Mouse (Mus musculus) ES-E14 (cell line): ENCODE measurements around the gene Olfr12. TPM values are rescaled to one million over a fixed set of nuclear protein-coding genes. Genes with fewer than 3 reads are reported as not detected.

Experiments used
- DNase-seq: peaks from one replicate; pipeline ENCODE4 v3.0.0-alpha.2; 2013; ENCODE audit warnings: low read depth, low spot score
- H3K27ac ChIP-seq: 2 replicates; pipeline ENCODE4 v1.5.1; 2012; ENCODE audit warnings: low read depth, mild to moderate bottlenecking, low read length, moderate library complexity, mixed read lengths; ENCODE audit not compliant: poor library complexity, insufficient read depth, severe bottlenecking
- H3K36me3 ChIP-seq: 2 replicates; pipeline ENCODE4 v1.6.1; 2012; ENCODE audit warnings: mild to moderate bottlenecking, low read length, moderate library complexity, mixed read lengths; ENCODE audit not compliant: control insufficient read depth, poor library complexity, insufficient read depth, severe bottlenecking
- H3K4me1 ChIP-seq, 2 experiments: fragments of 150-350 bp in 1 of 2; sonication (generic) in 1 of 2; 2 replicates each; pipeline ENCODE4 v1.6.1; 2012; ENCODE audit warnings: low read length in 2 of 2, mild to moderate bottlenecking in 1 of 2, mixed read lengths in 1 of 2; ENCODE audit not compliant: control insufficient read depth in 2 of 2, insufficient read depth in 2 of 2, poor library complexity in 1 of 2
- H3K4me3 ChIP-seq, 2 experiments: fragments of 150-350 bp in 1 of 2; sonication (generic) in 1 of 2; 2 replicates each; pipeline ENCODE4 v1.5.1; 2012; ENCODE audit warnings: low read length in 2 of 2, low read depth in 1 of 2, mild to moderate bottlenecking in 1 of 2, mixed read lengths in 1 of 2; ENCODE audit not compliant: insufficient read depth in 1 of 2, poor library complexity in 1 of 2, severe bottlenecking in 1 of 2
- H3K9ac ChIP-seq: 2 replicates; pipeline ENCODE4 v1.6.1; 2012; ENCODE audit warnings: low read depth, mild to moderate bottlenecking, low read length, mixed read lengths; ENCODE audit not compliant: poor library complexity, insufficient read depth, severe bottlenecking
- H3K9me3 ChIP-seq: fragments of 150-350 bp; sonication (generic); 2 replicates; pipeline ENCODE4 v1.6.1; 2012; ENCODE audit warnings: low read depth, mild to moderate bottlenecking, low read length; ENCODE audit not compliant: control insufficient read depth, insufficient read depth
- CHD2 ChIP-seq: IDR thresholded peaks from 2 replicates; pipeline ENCODE4 v1.6.1; 2014; ENCODE audit warnings: mild to moderate bottlenecking, low read depth, low read length, inconsistent platforms
- HCFC1 ChIP-seq: IDR thresholded peaks from 2 replicates; pipeline ENCODE4 v1.6.1; 2012; ENCODE audit warnings: low read length, inconsistent platforms, borderline replicate concordance; ENCODE audit not compliant: insufficient read depth
- MAFK ChIP-seq: IDR thresholded peaks from 2 replicates; pipeline ENCODE4 v1.6.1; 2014; ENCODE audit warnings: mild to moderate bottlenecking, low read depth, low read length, inconsistent platforms; ENCODE audit not compliant: insufficient read depth
- ZC3H11A ChIP-seq: IDR thresholded peaks from 2 replicates; pipeline ENCODE4 v1.6.1; 2012; ENCODE audit warnings: low read depth, mild to moderate bottlenecking, inconsistent platforms, low read length, borderline replicate concordance
- ZNF384 ChIP-seq: IDR thresholded peaks from 2 replicates; pipeline ENCODE4 v1.6.1; 2012; ENCODE audit warnings: low read depth, low read length, inconsistent platforms
- in situ Hi-C, 2 experiments: fragments of 600-800 bp; cut with MboI; formaldehyde crosslinking; loops; one replicate each; pipeline ENCODE4 v1.15.1; 2025; ENCODE audit warnings: low sequenced_read_pairs in 2 of 2, inconsistent platforms in 1 of 2; ENCODE audit not compliant: unreplicated experiment in 2 of 2
- total RNA-seq: library from RNA; depleted of rRNA; stranded (reverse); fragments of 300-350 nt; gene quantifications from 2 replicates; pipeline ENCODE4 v1.2.3, GENCODE M21; 2012

The Olfr12 gene
- total RNA-seq, 1 experiment: 0.22 TPM

DNA sequence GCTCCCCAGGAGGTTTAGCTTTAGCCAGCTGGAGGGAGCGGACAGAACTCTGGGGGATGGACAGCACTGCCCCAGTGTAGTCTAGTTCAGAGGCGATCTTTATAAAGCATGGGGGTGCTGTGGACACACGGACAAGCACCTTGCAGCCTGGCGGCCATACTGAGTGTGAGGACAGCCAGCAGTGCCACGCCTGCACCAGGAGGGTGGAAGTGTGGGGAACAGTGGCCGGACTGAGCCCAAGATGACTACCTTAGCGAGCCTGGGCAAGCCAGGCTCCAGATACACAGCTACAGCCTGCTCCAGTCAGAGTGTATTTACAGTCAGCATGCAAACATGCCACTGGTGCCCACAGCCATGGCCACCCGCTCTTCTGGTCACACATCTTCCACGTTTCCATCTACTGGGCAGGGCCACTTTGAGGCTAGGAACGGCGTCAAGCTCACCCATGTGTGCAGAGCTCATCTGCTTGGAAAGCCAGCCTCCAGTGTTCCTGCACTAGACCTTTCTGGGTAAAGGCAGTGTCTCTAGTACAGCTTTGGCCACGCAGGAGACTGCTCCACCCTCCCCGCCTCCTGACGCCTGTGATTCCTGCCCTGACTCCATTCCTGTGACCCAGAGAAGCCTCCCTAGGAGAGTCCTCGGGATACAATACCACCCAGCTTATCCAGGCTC, 20.0 kb downstream of the Olfr12 start:
- Histone ChIP-seq H3K9ac (no peak overlapping the region), H3K4me3 (no peak overlapping the region), H3K27ac (no peak overlapping the region), H3K9me3 (no peaks in the 10 kb centered on the region), H3K4me1 (0 out of 4 replicates have a peak, but pooled peaks cover 0 to 3% of the 10 kb centered on the region in 2 experiments), H3K36me3 (peaks cover 12% of the 10 kb centered on the region)
- TF ChIP-seq MAFK (no peak), ZC3H11A (no peak), ZNF384 (no peak), HCFC1 (no peak), CHD2 (no peak)
- in situ Hi-C loops: no loop called here
- no peak for DNase-seq

DNA sequence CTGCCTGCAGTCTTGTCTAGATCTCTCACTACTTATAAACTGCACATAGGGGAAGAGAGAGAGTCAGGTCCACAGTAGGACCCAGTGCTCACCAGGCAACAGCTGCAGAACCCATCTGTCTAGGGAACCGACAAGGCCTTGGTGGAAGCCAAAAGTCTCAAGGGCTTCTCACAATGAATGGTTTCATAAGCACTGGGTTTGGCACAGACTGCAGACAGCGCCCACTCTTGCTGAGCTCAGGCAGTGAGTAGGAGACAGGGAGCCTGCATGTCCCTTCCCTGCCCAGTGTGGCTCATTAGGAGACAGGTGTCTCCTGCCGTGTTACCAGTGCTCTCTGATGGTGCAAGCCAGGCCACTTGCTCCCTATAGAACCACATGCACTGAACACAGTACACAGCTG, 20.6 kb downstream of the Olfr12 start:
- no peak overlapping the region for H3K4me3 ChIP-seq
- H3K4me1 ChIP-seq: 0 out of 4 replicates have a peak, but pooled peaks cover 0 to 3% of the 10 kb centered on the region in 2 experiments
- no peak for DNase-seq
- peaks cover 12% of the 10 kb centered on the region for H3K36me3 ChIP-seq
- no peak overlapping the region for H3K9ac ChIP-seq
- no peaks in the 10 kb centered on the region for H3K9me3 ChIP-seq
- in situ Hi-C loops: no loop called here
- TF ChIP-seq ZNF384 (no peak), ZC3H11A (no peak), MAFK (no peak), HCFC1 (no peak)
- H3K27ac ChIP-seq: no peak overlapping the region

DNA sequence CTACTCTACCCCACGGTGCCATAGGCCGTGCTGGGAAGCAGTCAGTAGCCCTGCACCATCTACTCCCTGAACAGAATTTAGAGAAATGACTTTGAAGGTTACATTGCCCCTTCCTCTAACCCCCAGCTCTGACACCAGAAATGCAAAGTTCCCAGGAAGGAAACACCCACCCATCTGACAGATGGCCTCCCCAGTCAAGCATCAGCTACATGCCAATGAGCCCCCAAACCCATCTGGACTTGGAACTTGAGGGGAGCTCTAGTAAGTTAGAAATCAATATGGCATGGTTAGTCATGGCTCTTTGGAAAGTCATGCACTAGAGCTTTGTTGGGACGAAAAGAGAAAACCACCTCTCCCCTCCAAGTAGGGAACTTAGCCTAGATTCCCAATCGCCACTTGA, 21.1 kb downstream of the Olfr12 start:
- TF ChIP-seq HCFC1 (no peak), CHD2 (no peak), ZC3H11A (no peak), ZNF384 (no peak), MAFK (no peak)
- 0 out of 4 replicates have a peak, but pooled peaks cover 0 to 3% of the 10 kb centered on the region in 2 experiments for H3K4me1 ChIP-seq
- no peak overlapping the region for H3K27ac ChIP-seq
- no peak for DNase-seq
- H3K4me3 ChIP-seq: no peak overlapping the region
- no peaks in the 10 kb centered on the region for H3K9me3 ChIP-seq
- in situ Hi-C loops: no loop called here
- no peak overlapping the region for H3K9ac ChIP-seq
- peaks cover 12% of the 10 kb centered on the region for H3K36me3 ChIP-seq

DNA sequence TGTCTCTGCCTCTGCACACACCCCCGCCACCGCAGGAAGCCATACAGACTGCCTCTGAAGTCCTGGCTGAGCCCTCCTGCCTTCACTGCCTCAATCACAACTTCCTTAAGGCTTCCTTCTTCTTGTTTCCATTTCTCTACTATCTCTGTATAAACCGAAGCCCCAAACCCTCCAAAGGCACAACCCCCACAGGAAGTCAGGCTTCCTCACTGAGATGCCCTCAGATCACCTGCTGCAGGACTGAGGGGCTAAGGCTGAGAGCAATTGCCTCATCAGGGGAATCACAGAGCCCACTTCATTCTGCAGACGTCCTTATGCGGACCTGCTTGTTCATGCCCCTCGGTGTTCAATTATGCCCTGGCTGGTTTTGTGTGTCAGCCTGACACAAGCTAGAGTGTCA, 22.8 kb downstream of the Olfr12 start:
- DNase-seq: no peak

More for the DNA sequence above, 22.8 kb downstream of the Olfr12 start:
- H3K9me3 ChIP-seq: no peaks in the 10 kb centered on the region
- no peak overlapping the region for H3K27ac ChIP-seq
- H3K9ac ChIP-seq: no peak overlapping the region
- peaks cover 12% of the 10 kb centered on the region for H3K36me3 ChIP-seq
- in situ Hi-C loops: no loop called here
- TF ChIP-seq ZC3H11A: no peak
- no peak for TF ChIP-seq HCFC1
- no peak for TF ChIP-seq CHD2
- no peak for TF ChIP-seq ZNF384
- no peak for TF ChIP-seq MAFK
- 0 out of 4 replicates have a peak, but pooled peaks cover 0 to 3% of the 10 kb centered on the region in 2 experiments for H3K4me1 ChIP-seq
- H3K4me3 ChIP-seq: no peak overlapping the region
